Mouse (Mus musculus): ENCODE data around the gene Prol1. TPM values are rescaled to one million over a fixed set of nuclear protein-coding genes. Genes with fewer than 3 reads are reported as not detected.
"Not testable (repeated sequence)": the region's sequence is repeated elsewhere in the genome, so short reads cannot be mapped to it uniquely, and the experiment has no call there.

The Prol1 gene
- polyA plus RNA-seq (2012; rRNA removed): not detected in 2 replicates

GRCm38 (mm10) chr5:88317012-88317411 is at the start of gene Prol1:
Prol1 (plus strand) TSS chr5:88317312.
- TF ChIP-seq CTCF (IDR thresholded peaks at IDR 0.05; ENCODE audit: control insufficient read depth, insufficient read depth, insufficient replicate concordance, low read depth, low read length) (no peak), POLR2A (IDR thresholded peaks at IDR 0.05; ENCODE audit: control insufficient read depth, low read depth, low read length) (no peak)
- H3K27ac ChIP-seq (ENCODE audit: control insufficient read depth, insufficient read depth, low read depth, low read length): no peak within 1 kb of the TSS
- no peaks in the 10 kb centered on the region for H3K4me1 ChIP-seq (ENCODE audit: control insufficient read depth, insufficient read depth, low read length)
- no peaks in the 10 kb centered on the region for H3K27me3 ChIP-seq (ENCODE audit: control insufficient read depth, insufficient read depth, low read length)
- no peak within 1 kb of the TSS for H3K4me3 ChIP-seq (ENCODE audit: control insufficient read depth, low read depth, low read length)
- H3K36me3 ChIP-seq (ENCODE audit: control insufficient read depth, insufficient read depth, low read length): no peaks in the 10 kb centered on the region

GRCm38 (mm10) chr5:88268619-88269018 is 48.5 kb upstream of the Prol1 start, which contains the start of gene Gm7714:
Gm7714 (plus strand) TSS chr5:88268919.
- TF ChIP-seq POLR2A (IDR thresholded peaks at IDR 0.05; ENCODE audit: control insufficient read depth, low read depth, low read length) (no peak), CTCF (IDR thresholded peaks at IDR 0.05; ENCODE audit: control insufficient read depth, insufficient read depth, insufficient replicate concordance, low read depth, low read length) (no peak)
- H3K36me3 ChIP-seq (ENCODE audit: control insufficient read depth, insufficient read depth, low read length): no peaks in the 10 kb centered on the region
- H3K4me1 ChIP-seq (ENCODE audit: control insufficient read depth, insufficient read depth, low read length): no peaks in the 10 kb centered on the region
- no peaks in the 10 kb centered on the region for H3K27me3 ChIP-seq (ENCODE audit: control insufficient read depth, insufficient read depth, low read length)
- no peak within 1 kb of the TSS for H3K27ac ChIP-seq (ENCODE audit: control insufficient read depth, insufficient read depth, low read depth, low read length)
- no peak within 1 kb of the TSS for H3K4me3 ChIP-seq (ENCODE audit: control insufficient read depth, low read depth, low read length)

- not testable (repeated sequence) for H3K4me3 ChIP-seq (ENCODE audit: control insufficient read depth, low read depth, low read length); H3K4me1 ChIP-seq (ENCODE audit: control insufficient read depth, insufficient read depth, low read length); H3K36me3 ChIP-seq (ENCODE audit: control insufficient read depth, insufficient read depth, low read length); H3K27me3 ChIP-seq (ENCODE audit: control insufficient read depth, insufficient read depth, low read length); H3K27ac ChIP-seq (ENCODE audit: control insufficient read depth, insufficient read depth, low read depth, low read length)
Measured at GRCm38 (mm10) chr5:88311307-88311706, 5.8 kb upstream of the Prol1 start.

- H3K36me3 ChIP-seq (ENCODE audit: control insufficient read depth, insufficient read depth, low read length); H3K4me1 ChIP-seq (ENCODE audit: control insufficient read depth, insufficient read depth, low read length); H3K4me3 ChIP-seq (ENCODE audit: control insufficient read depth, low read depth, low read length); H3K27ac ChIP-seq (ENCODE audit: control insufficient read depth, insufficient read depth, low read depth, low read length); H3K27me3 ChIP-seq (ENCODE audit: control insufficient read depth, insufficient read depth, low read length): not testable (repeated sequence)
Measured at GRCm38 (mm10) chr5:88348533-88348932, 31.4 kb downstream of the Prol1 start.

GRCm38 (mm10) chr5:88364768-88365167 is 47.7 kb downstream of the Prol1 start:
- Histone ChIP-seq H3K27ac (ENCODE audit: control insufficient read depth, insufficient read depth, low read depth, low read length) (no peak overlapping the region), H3K27me3 (ENCODE audit: control insufficient read depth, insufficient read depth, low read length) (no peaks in the 10 kb centered on the region), H3K4me3 (ENCODE audit: control insufficient read depth, low read depth, low read length) (no peak overlapping the region), H3K36me3 (ENCODE audit: control insufficient read depth, insufficient read depth, low read length) (no peaks in the 10 kb centered on the region), H3K4me1 (ENCODE audit: control insufficient read depth, insufficient read depth, low read length) (no peaks in the 10 kb centered on the region)
- TF ChIP-seq POLR2A (IDR thresholded peaks at IDR 0.05; ENCODE audit: control insufficient read depth, low read depth, low read length) (no peak), CTCF (IDR thresholded peaks at IDR 0.05; ENCODE audit: control insufficient read depth, insufficient read depth, insufficient replicate concordance, low read depth, low read length) (no peak)

- no peak overlapping the region for H3K4me3 ChIP-seq (ENCODE audit: control insufficient read depth, low read depth, low read length)
- H3K27me3 ChIP-seq (ENCODE audit: control insufficient read depth, insufficient read depth, low read length): no peaks in the 10 kb centered on the region
- no peaks in the 10 kb centered on the region for H3K36me3 ChIP-seq (ENCODE audit: control insufficient read depth, insufficient read depth, low read length)
- TF ChIP-seq POLR2A (IDR thresholded peaks at IDR 0.05; ENCODE audit: control insufficient read depth, low read depth, low read length) (no peak), CTCF (IDR thresholded peaks at IDR 0.05; ENCODE audit: control insufficient read depth, insufficient read depth, insufficient replicate concordance, low read depth, low read length) (no peak)
- H3K27ac ChIP-seq (ENCODE audit: control insufficient read depth, insufficient read depth, low read depth, low read length): no peak overlapping the region
- H3K4me1 ChIP-seq (ENCODE audit: control insufficient read depth, insufficient read depth, low read length): no peaks in the 10 kb centered on the region
Measured at GRCm38 (mm10) chr5:88366886-88367285, 49.8 kb downstream of the Prol1 start.

GRCm38 (mm10) chr5:88370578-88371232 is 53.6 kb downstream of the Prol1 start:
- Histone ChIP-seq H3K27ac (ENCODE audit: control insufficient read depth, insufficient read depth, low read depth, low read length) (no peak overlapping the region), H3K36me3 (ENCODE audit: control insufficient read depth, insufficient read depth, low read length) (no peaks in the 10 kb centered on the region), H3K4me1 (ENCODE audit: control insufficient read depth, insufficient read depth, low read length) (no peaks in the 10 kb centered on the region), H3K4me3 (ENCODE audit: control insufficient read depth, low read depth, low read length) (no peak overlapping the region), H3K27me3 (ENCODE audit: control insufficient read depth, insufficient read depth, low read length) (no peaks in the 10 kb centered on the region)
- no peak for TF ChIP-seq POLR2A (IDR thresholded peaks at IDR 0.05; ENCODE audit: control insufficient read depth, low read depth, low read length)
- TF ChIP-seq CTCF (IDR thresholded peaks at IDR 0.05; ENCODE audit: control insufficient read depth, insufficient read depth, insufficient replicate concordance, low read depth, low read length): no peak

- Histone ChIP-seq H3K27me3 (ENCODE audit: control insufficient read depth, insufficient read depth, low read length) (no peaks in the 10 kb centered on the region), H3K36me3 (ENCODE audit: control insufficient read depth, insufficient read depth, low read length) (no peaks in the 10 kb centered on the region), H3K4me1 (ENCODE audit: control insufficient read depth, insufficient read depth, low read length) (no peaks in the 10 kb centered on the region), H3K4me3 (ENCODE audit: control insufficient read depth, low read depth, low read length) (no peak overlapping the region), H3K27ac (ENCODE audit: control insufficient read depth, insufficient read depth, low read depth, low read length) (no peak overlapping the region)
- TF ChIP-seq POLR2A (IDR thresholded peaks at IDR 0.05; ENCODE audit: control insufficient read depth, low read depth, low read length) (no peak), CTCF (IDR thresholded peaks at IDR 0.05; ENCODE audit: control insufficient read depth, insufficient read depth, insufficient replicate concordance, low read depth, low read length) (no peak)
Measured at GRCm38 (mm10) chr5:88372563-88372962, 55.5 kb downstream of the Prol1 start.
